Mouse (Mus musculus) embryo, embryonic 11 days (tissue): Measurements from ENCODE around the gene Dtx3l.
"Not testable (repeated sequence)": the region's sequence is repeated elsewhere in the genome, so short reads cannot be mapped to it uniquely, and the experiment has no call there.

ENCODE experiments used
- DNase-seq: peaks from one replicate; pipeline ENCODE4 v3.0.0-alpha.2; 2015

Gene Dtx3l

DNA sequence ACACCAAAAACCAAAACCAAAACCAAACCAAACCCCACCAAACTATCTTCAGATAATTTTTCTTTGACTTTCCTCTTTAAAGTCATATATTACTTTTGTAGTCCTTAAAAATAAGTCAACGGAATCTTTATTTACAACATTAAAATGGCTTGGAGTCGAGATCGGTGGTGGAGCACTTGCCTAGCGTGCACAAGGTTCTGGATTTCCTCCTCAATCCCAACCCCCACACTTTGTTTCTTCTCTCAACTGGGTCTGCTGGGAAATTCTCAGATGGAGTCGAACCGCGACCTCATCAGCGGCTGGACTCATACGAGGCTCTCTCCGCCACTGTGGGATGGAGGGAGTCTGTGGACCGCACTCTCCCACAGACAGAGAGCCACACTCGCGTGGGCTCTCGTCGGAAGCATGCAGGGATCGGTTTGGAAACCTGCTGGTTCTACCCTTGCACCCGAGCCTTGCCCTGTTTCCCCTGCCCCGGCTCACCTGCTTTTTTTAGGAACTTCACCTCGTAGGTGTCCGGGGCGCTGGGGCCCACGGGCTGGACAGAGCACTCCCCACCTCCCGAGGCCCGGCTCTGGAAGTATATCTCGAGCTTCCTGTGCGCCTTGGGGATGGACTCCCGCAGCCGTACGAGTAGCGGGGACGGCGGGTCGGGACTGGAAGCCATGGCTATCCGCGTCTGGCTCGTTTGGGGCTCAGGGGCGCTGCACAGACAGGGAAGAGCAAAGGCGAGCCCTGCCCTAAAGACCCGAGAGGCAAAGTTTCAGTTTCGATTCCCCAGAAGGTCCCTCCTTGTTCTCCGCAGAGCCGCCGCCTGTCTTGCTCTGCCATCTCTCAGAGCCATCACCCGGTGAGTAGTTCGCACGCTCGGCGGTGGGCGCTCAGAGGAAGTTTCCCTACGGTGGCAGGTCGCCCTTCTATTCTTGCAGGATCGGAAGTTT is at the start of gene Dtx3l, which contains the start of gene Parp9:
Gene Dtx3l, minus strand, starts transcription at position 941 of the 941 bp plus-strand sequence.
Gene Parp9, plus strand, starts transcription at position 260 of the 941 bp plus-strand sequence.
- DNase-seq = peak; percentile 60

DNA sequence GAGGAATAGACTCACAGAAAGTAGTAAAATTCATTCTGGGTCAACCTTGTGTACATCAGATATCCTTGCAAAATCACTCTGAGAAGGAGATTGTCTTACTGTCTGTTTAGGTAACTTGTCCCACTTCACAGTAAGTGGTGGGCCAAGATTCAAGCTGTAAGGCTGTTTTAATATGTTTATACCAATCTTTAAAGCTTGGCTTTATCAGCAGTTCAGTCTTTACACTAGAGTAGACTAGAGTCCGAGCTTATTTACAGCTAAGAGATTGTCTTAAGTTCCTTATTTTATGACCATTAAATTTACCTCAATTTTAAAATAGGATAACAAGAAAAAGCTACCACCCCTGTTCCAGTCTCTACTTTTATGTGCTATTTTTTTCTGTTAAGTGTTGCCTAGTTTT is 49.0 kb upstream of the Dtx3l start:
- no peak for DNase-seq

DNA sequence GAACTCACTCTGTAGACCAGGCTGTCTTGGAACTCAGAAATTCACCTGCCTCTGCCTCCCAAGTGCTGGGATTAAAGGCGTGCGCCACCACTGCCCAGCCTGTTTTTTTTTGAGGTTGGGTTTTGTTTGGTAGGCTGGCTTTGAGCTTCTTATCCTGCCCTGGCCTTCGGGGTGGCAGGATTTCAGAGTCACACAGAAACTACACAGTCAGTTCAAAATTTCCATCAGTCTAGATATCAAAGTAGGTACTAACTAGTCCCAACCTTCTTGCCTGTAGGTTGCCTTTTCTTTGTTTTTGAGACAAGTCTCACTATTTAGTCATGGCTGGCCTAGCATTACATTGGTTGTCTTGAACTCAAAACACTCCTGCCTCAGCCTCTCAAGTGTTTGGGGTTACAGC is 45.5 kb upstream of the Dtx3l start:
- no peak for DNase-seq

DNA sequence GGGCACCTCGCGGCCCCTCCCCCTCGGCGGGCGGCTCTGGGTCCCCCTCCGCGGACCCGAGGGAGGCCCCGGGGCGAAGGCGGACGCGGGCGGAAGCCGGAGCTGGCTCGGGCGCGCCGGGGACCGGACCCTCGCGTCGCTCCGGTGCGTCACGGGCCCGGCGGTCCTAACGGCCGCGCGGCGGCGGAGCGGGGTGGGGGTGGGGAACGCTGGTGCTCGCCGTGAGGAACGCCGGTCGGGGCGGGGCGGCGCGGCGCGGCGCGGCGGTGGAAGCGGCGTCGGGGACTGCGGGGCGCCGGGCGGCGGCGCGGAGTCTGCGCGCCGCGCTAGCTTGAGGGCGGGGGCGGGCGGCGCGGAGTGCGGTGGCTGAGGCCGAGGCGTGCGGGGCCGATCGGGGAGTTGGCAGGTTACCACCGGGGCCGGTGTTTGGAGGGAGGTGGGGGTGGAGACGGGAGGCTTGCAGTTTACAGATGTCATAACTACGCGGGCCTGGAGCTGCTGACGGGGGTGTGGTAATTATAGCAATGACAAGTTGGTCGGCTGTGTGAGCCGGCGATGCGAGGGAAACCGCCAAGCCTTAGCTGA is 44.7 kb upstream of the Dtx3l start:
- peak; percentile 67 for DNase-seq

DNA sequence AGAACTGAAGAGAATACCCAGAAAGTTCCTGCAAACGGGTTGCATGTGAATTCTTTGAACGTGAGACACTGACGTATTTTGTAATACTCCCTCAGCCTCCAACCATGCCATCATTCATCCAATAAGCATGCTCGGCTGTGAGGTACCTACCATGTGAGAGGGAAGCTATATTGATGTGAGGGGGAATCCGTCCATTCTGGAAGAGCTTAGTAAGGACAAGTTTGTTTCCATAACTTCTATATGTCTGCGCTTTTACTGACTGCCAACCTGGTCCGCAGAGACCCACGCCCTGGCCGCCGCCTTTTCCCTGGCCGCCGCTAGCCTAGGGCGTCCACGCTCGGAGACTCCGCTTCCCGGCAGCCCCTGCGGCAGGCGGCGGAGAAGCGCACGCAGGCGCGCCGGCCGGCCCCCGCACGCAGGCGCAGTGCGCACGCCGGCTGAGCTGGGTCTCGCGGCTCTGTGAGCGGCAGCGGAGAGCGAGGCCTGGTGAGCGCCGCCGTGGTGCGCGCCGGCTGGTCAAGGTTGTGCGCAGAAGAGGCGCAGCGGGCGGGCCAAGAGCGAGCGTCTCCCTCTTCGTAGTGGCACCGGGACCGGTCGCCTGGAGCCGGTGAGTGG is 44.1 kb upstream of the Dtx3l start:
- DNase-seq = peak; percentile 96

DNA sequence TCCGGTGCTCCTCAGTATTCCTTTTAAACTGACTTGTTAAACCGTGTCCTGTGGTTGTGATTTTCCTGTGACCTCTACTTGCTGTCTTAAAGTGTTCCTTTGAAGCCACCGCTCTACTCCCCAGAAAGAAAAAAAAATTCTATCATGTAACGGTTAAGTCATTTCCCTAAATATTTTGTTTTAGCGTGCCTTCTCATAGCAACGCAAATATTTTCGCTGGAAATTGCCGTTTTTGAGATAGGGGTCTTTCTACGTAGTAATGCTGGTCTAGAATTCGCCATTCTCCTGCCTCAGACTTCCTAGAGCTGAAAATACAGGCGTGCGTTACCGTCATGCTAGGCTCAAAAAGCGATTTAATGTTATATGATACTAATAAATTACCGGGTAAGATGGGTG is 43.6 kb upstream of the Dtx3l start:
- peak; percentile 6 for DNase-seq

DNA sequence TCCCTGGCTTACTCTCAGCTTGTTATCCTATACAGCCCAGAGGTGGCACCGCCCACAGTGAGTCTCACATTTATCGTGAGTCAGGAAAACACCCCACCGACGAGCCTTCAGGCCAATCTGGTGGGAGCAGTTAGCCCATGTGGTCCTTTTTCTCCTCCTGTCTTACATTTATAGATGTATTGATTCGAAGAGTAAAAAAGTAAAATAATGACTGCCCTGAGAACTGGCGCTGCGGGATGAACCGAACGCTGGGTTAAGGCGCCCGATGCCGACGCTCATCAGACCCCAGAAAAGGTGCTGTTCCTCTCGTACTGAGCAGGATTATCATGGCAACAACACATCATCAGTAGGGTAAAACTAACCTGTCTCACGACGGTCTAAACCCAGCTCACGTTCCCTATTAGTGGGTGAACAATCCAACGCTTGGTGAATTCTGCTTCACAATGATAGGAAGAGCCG is 42.4 kb upstream of the Dtx3l start:
- DNase-seq = peak; percentile 99

DNA sequence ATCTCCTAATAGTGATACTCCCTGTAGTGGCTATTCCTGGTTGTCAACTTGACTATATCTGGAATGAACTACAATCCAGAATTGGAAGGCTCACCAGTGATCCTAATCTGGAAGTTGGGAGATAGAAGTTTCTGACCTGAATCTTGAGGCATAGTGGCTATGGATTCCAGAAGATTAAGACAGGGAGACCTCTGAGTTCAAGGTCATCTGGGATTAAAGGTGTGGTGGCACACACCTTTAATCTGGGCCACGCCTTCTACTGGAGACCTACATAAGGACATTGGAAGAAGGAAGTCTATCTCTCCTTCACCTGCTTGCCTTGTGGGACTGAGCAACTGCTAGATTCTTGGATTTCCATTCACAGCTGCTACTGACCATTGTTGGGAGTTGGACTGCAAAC is 39.5 kb upstream of the Dtx3l start, which contains the start of gene Kpna1:
Gene Kpna1, plus strand, starts transcription at position 301 of the 400 bp plus-strand sequence.
- not testable (repeated sequence) for DNase-seq

DNA sequence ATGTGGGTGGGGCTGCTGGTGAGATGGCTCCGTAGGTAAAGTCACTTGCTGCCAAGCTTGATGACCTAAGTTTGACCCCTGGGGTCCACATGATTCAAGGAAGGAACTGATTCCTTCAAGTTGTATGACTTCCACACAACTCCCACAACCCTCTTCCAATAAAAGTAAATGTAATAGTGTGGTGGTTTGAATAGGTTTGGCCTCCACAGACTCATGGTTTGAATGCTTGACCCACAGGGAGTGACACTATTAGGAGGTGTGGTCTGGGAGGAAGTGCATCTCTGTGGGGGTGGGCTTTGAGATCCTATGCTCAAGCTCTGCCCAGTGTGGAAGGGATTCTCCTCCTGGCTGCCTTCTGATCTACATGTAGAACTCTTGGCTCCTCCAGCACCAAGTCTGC is 35.1 kb upstream of the Dtx3l start:
- no peak for DNase-seq

DNA sequence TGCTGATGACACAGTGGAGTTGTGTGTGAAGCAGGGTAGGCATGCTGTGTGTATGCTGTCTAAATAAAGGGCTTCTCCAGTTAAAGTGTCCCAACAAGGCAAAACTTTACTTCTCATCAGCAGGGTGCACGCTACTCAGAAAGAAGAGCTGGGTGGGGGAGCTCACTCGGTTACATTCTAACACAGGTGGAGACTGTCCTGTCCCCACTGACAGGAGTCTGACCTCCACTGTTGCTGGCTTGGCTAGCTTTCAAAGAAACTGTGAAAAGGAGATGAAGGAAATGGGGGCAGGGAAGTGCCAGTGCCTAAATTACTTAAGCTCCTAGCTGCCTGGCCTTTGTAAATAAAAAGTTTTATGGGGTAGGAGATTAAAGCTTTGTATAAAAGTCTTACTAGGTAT is 29.2 kb upstream of the Dtx3l start:
- DNase-seq = no peak

DNA sequence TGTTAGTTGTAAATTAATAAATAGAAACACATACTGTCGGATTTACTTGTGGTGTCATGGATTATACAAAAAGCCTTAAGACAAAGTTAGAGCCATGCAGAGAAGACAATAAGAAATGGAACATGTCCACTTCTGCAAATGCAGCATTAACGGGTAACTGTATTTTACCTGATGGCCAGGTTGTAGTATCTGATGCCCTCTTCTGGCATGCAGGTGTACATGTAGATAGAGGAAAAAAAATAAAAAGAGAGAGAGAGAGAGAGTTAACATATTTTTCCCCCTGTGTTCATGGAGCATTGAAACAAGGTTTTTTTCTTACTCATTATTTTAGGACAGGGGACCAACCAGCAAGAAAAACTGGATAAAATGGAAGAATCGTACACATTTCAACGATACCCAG is 28.4 kb upstream of the Dtx3l start:
- DNase-seq = no peak

DNA sequence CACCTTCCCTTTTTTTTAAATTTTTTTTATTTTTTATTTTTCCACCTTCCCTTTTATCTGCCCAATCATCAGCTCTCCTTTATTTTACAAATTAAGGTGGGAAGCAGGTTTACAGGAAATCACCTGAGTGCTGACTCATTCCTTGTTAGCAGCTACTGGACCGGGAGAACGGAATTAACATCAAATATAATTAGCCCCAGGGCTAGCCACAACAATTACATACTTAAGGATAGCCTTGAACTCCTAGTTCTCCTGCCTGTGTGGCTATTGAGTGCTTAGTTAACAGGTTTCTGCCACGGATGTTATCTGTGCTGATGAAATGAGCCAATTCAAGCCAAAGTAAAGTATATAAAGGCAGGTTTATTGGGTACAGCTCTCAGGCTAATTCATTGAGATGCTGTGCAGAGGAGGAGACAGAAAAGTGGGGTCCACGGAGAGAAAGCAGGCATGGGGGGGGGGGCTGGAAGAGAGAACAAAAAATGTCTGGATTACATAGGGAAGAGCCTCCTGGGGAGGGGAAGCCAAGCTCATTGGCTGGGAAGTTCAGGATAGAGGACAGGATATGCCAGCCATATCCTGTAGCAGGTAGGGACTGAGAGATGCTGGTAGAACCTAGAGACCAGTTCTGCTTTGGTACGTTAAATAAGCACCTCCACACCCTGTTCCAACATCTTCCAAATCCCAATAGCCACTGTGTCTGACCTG is 27.6 kb upstream of the Dtx3l start:
- DNase-seq = no peak

DNA sequence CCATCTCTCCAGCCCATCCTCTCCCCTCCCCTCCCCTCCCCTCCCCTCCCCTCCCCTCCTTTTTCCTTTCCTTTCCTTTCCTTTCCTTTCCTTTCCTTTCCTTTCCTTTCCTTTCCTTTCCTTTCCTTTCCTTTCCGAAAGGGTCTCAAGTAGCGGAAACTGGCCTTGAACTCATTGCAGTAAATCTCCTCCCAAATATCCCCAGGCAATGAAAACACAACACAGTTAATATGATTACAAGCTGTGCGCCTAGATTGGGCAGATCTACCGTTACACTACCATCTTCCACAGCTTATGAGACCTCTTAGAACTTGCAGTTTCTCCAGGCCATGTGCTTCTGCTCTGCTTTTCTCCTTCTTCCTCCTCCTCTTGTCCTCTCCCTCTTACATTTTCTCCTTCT is 27.0 kb upstream of the Dtx3l start:
- not testable (repeated sequence) for DNase-seq

DNA sequence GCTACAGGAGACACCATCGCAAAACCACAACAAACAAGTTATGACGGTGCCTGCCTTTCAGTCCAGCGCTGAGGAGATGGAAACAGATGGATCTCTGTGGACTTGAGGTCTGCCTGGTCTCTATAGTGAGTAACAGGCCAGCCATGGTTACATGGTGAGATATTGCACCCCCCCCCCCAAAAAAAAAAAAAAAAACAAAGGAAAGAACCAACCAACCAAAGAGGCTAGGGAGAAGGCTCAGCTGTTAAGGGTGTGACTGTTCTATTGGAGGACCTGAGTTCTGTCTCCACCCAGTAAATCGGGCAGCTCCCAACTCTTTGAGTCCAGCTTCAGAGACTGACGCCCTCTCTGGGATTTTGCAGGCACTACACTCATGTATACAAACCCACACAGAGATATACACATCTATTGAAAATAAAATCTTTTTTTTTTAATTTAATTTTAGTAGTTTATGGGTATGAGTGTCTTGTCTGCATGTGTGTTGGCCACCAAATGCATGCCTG is 13.7 kb upstream of the Dtx3l start:
- DNase-seq = no peak

DNA sequence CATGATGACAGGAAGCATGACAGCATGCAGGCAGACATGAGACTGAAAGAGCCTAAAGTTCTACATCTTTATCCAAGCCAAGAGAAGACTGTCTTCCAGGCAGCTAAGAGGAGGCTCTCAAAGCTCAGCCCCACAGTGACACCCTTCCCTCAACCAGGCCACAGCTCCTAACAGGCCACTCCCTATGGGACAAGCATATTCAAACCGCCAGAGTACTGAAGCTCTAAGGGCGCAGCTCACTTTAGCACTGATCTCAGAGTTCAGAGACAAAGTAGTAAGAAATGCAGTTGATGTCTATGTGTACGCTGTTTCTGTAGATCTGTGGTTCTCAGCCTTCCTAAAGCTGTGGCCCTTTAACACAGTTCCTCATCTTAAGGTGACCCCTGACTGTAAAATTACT is 12.3 kb upstream of the Dtx3l start:
- no peak for DNase-seq

DNA sequence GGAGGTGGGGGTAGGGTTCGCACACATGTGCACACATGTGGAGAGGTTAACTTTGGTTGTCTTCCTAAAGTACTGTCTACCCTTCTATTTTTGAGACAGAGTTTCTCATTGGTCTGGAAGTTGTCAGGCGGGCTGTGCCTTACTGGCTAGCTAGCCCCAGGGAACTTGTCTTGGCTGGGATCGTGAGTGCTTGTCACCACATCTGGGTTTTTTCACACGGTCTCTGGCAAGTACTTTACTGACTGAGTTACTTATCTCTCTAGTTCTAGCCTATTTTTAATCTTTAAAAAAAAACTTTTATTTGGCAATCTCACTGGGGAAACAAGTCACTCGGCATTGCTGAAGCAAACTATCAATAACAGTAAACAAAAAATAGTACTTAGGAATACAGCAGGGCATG is 10.3 kb upstream of the Dtx3l start:
- DNase-seq = no peak

DNA sequence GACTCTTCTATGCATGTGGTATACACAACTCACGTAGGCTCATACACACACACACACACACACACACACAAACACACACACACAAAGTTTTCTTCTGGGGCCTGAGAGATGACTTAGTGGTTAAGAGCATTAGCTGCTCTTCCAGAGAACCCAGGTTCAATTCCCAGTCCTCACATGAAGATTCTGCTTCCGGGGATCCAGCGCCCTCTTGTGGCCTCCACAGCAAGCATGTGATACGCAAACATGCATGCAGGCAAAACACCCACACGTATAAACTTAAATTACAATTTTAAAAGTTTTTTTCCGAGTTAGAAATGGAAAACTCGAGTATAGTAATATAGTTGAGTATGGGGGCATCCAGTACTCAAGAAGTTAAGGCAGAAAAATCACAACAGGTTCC is 2.4 kb upstream of the Dtx3l start:
- DNase-seq = no peak

DNA sequence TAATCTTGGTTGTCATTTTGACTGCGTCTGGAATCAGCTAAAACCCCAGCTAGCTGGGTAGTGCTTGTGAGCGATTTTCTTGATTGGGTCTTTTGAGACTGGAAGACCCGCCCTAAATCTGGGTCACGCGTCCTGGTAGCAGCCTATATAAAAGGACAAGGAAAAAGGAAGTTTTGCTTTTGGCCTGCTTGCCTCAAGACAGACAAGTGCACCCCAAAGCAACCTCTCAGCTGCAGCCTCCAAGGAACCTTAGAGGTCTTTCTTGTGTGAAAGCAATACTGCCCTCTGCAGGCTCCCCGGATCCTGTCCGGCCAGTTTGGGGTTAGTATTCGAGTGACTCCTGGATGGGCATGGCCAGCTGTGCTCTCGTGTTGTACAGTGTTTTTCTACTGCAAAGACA is 739 bp upstream of the Dtx3l start:
- DNase-seq = peak; percentile 80

DNA sequence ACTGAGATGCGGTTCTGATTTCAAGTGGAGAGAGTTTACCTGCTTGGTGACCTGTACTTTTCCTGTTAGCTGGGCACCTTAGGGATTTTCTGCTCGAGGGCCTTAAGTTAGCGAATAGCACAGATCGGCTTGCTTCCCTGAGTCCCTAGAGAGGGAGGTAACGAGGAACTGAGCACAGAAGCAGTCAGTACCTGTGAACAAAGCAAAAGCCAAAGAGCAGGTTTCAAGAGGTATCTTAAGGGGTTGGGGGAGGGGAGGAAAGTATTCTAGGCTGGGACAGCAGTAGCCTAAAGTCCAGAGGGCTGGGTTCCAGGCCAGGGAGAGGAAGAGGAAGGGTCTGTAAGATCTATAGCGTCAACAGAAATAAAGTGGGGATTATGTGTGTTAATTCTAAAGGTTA is 310 bp upstream of the Dtx3l start:
- peak; percentile 45 for DNase-seq

DNA sequence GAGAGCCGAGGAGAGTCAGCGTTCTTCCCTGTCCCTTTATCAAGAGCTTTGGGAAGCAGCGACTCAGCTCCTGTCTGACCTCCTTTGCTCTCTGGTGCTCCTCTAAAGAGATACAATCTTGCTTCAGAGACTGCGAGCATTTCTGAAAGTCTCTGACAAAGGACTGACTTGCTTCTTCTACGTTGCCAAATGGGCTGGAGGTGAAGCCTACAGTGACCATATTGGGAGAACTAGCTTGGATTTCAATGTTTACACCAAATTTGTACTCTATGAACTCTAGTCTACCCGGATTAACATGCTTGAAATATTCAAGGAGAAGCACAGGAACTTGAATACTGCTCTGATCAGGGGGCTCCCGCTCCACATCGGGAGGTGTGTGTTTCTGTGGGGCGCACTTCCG is 5.8 kb downstream of the Dtx3l start:
- DNase-seq = no peak

DNA sequence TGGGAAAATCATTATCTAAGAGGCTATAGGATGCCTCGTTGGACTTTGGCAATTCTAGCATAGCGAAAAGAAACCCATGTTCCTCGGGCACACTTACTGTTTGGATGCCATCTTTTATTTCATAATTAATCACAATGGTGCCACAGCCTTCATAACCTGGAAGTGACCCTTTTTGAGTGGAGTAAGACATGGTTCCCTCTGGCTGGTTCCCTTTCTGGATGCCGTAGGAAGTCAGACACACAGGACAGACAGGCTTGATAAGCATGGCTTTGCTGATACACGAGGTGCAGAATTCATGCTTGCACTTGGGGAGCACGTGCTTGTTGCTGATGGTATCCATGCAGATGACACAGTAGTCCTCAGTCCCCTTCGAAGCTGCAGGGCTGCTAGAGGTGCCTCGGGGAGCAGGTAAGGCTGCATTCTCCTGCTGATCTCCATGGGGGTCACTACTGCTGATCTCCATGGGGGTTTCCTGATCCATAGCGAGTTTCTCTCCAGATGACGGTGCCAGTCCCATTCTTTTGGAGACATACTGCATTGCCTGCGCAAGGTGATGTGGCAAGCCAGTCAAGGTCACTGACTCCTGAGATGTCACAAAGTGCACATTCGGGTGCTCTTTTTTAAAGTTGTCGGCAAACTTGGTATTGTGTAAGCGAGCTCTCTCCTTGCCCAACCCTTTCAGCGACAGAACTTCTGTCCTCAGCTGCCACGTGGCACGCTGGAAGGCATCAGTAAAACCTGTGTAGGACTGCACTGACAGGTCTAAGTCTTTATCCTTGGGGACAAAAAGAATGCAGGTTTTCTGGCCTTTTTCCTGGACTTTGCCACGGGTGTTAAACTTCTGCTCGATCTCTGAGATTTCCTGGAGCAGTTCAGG is 6.5 kb downstream of the Dtx3l start:
- no peak for DNase-seq

DNA sequence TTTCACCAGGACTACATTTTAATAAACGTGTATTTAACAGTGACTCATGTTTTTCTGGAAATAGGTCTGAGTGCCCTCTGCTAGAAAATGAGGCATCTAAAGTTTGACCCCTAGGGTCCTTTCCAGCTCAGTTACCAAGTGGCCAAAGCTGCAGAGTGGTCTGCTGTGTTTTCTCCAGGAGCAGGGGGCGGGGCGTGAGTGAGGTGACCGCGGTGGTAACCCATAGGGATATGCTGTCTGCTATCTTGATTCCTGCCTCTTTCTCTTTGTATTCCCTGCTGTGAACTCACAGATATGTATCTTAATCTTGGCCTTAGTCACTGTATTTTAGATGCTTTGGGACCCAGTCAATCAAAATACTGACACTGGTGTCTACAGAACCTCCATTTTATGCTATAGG is 14.6 kb downstream of the Dtx3l start:
- DNase-seq = no peak
